Mouse (Mus musculus): ENCODE data around the gene Pno1.

Pno1 gene

DNA sequence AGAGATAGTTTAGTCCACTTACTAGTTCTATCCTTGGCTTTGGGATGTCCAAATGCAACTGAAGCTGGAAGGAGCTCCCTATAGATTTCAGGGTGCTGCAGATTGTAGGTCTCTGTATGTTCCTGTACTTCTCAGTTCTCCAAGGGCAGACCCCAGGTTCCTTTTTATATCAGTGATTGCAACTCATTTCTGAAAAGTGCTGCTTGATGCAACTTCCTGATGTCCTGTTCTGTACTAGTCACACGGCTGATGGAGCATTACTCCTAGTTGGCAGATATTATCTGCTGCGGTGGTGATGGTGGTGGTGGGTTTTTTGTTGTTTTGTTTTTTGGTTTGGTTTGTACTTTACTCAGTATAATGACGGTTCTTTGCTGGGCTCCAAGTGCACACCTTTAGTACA lies 30.6 kb downstream of the Pno1 start:
- DNase-seq (ENCODE audit: low spot score in 2 of 2): no peak

DNA sequence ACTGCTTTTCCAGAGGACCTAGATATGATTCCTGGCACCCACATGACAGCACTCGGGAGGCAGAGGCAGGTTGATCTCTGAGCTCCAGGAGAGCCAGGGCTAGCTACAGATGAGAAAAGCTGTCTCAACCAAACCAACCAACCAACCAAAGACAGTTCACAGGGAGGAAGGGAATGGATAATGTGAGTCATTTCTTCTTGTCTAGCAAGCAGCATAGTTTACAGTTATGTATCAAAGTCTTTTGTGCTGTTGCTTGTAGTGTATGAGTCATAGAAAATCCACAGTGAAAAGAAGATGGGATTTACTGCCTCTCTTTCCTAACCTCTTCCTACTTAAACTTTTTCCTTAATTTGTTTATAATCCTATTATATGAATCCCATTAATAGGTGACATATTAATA lies 34.7 kb downstream of the Pno1 start:
- DNase-seq (ENCODE audit: low spot score in 2 of 2): no peak

DNA sequence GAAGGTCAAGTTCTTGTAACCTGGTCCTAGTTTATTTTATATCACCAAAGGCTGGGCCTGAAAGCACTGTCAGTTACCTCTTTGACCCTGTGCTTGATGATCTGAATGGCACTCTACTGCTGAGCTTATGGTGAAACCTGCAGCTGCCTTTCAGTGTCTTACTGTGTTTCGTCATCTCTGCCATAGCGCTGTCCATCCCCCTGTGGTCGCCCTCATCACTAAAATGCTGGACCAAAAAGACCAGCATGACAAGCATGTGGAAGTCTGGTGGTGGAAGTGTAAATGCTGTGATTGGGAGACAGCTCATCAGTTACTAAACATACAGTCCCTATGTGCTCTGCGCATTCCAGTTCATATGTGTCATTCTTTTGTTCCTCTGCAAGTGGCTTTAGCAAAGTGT lies 39.1 kb downstream of the Pno1 start:
- no peak for DNase-seq (ENCODE audit: low spot score in 2 of 2)

DNA sequence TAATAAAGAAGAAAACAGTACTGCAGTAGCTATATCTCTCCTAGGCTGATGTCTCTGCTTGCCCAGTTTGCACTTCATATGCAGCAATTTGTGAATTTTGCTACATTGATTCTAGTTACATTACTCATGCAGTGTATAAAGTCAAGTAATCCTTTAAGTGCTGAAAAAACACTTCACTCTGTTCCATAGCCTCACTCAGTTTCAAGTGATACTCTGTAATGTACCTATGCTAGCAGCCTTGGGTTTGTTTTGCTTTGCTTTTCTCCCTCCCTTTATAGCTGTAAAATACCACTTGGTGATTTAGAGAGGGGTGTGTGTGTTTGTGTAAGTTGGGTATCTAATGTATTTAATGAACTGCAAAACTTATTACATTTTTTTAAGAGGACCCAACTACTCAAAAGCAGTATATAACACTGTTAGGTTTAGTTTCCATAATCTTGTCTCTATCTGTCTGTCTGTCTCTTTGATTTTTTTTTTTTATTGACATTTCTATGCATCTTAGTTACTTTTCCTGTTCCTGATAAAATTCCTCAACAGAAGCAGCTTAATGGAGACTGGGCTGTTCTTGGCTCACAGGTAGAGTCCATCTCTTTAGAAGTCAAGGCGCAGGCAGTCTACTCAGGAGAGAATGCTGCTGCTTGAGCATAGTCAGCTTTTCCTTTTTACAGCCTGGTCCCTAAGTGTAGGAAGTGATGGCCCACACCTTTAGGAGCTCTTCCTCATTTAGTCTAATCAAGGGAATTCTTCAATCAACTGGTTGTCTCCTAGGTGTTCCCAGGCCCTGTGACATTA lies 40.2 kb downstream of the Pno1 start:
- no peak for DNase-seq (ENCODE audit: low spot score in 2 of 2)

DNA sequence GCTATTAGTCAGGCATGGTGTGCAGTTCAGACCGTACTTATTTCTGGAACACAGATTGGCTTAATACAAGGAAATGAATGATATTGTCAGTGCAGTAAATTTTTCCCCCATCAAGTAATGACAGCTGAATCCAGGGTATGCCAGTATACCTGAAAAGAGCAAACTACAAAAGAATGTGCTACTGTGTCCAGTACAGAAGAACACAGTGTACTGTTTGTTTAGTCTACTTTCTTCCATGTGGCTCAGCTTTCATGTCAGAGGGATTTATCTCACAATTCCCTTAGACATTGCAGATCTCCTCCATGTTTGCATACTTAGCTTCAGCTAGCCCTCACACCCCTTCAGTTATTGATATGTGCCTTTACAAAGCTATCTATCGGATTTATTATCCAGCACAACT lies 42.1 kb downstream of the Pno1 start:
- no peak for DNase-seq (ENCODE audit: low spot score in 2 of 2)

DNA sequence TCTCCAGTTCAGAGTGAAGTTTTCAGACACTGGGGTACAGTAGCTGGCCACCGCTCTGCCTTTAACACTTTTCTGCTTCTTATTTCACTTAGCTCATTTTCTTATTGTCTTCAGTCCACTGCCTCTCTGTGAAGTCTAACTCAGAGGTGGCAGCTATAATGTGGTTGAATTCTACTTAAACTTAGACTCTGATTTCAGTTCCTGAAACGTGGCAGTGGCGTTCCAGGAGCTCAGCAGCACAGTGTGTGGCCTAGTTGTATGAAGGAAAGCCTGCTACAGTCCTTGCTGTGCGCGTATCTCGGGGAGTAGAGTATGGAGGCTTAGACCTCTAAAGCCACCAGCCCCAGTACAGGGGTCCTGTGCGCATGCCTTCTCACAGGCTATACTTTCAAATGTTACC lies 44.7 kb downstream of the Pno1 start:
- DNase-seq (ENCODE audit: low spot score in 2 of 2): no peak

DNA sequence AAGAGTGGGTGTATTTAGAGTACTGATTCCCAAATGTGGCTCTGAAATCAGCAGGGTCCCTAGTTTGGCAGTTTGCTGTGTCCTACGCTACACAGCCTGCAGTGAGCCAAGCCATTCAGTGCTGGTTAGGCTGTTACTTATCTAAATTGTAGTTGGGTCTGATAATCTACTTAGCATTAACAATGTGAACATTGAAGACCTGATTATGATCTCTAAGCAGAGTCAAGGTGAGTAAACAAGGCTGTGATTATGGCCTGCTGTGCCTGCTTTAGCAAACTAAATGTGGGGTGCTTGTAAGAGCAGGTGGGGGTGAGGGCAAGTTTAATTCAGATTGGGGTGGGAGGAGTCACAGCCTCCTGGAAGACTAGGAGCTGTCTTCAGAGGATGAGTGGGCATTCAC lies 47.4 kb downstream of the Pno1 start:
- DNase-seq (ENCODE audit: low spot score in 2 of 2): no peak

DNA sequence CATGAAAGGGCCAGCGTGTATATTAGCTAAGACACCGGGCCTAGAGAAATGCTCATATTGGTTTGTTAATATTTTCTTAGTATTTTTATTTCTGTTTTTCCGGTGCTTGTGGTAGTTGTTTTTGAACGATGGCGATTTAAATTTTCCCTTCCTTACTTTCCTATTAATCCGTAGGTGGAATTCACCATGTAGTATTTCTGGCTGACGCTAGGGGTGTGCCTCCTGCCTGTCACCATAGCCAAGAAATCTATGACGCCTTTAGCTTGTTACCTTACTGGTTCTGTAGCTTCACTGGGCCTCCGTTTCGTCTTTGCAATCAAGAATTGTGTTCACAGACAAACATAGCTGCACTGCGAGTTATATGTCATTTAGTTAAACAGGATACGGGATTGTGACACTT lies 51.1 kb downstream of the Pno1 start:
- DNase-seq (ENCODE audit: low spot score in 2 of 2): peak; percentile 35 to 44

DNA sequence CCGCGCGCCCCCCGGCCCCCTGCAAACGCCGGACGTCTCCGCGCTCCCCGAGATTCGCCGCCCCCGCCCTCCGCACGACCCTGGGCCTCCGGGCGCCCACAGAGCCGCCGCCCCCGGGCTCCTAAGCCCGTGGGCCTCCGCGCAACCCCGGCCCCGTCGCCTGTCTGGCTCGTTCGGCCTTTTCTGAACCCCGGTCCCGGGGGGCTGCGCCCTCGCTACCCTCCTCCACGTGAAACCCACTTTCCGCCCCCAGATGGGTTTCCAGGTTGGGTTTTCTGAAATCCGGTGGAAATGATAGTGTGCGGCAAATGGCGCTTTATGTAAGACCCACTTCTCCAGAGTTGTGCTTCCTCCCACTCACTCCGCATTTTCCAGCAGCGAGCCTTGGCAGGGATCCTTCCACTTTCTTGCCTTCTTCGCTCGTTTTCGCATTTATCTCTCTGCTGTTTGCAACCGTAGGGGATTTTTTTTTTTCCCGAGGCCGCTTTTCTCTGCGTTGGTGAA lies 51.6 kb downstream of the Pno1 start:
- peak; percentile 24 to 34 for DNase-seq (ENCODE audit: low spot score in 2 of 2)

DNA sequence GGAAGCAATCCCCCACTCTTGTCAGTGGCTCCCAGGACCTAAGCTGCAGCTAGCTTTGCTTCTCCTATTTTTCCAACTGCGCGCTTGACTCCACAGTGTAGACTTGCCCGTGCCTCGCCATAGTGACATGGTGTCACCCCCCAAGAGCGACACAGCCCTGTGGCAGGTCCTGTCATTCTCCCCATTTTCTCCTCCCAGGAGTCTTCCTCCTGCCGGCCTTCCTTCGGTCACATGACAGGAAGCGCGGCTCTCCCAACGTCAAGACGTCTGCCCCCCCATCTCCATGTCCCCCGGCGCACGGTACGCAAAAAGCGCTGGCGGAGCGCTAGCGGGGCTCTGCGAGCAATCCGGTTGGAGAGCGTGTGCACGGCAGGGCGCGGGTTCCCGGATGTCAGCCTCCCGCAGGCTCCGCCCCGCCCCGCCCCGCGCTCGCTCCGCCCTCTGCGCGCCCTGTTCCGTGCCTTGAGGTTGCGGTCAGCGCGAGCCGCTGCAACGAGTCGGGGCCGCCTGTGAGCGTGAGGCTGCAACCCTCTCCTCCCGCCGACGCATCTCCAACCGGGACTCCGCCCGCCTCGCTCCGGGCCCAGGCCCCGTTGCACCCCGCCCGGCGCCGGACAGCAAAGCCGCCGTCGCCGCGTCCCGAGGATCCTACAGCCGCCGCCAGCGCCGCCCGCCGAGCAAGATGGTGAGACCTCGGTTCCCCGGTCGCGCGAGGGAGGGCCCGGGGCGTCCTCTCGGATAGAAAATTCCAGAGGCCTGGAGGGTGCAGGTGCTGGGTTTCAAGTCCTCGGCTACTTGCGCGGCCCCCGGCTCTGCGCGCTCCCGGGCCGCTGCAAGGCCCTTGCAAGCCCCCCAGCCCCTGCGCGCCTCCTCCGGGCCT lies 52.3 kb downstream of the Pno1 start, which contains the start of gene Ppp3r1:
Gene Ppp3r1 (plus strand): TSS at position 406 of the 880 bp plus-strand sequence.
- peak; percentile 96 for DNase-seq (ENCODE audit: low spot score in 2 of 2)
